Mouse (Mus musculus) stomach, adult 2 months (tissue): ENCODE data around the gene Iqca. TPM values are rescaled to one million over a fixed set of nuclear protein-coding genes. Genes with fewer than 3 reads are reported as not detected.

Experiments used
- polyA plus RNA-seq: library from polyadenylated mRNA; depleted of rRNA; stranded (reverse); fragments of >200 nt; gene quantifications from 2 replicates; pipeline ENCODE4 v1.2.3, GENCODE M21; 2012; rRNA removed

Gene Iqca
- polyA plus RNA-seq, result not detected in 2 replicates

GRCm38 (mm10) chr1:90153099-90153744 lies at the start of gene Iqca:
Gene Iqca (minus strand): TSS chr1:90153401.

DNA sequence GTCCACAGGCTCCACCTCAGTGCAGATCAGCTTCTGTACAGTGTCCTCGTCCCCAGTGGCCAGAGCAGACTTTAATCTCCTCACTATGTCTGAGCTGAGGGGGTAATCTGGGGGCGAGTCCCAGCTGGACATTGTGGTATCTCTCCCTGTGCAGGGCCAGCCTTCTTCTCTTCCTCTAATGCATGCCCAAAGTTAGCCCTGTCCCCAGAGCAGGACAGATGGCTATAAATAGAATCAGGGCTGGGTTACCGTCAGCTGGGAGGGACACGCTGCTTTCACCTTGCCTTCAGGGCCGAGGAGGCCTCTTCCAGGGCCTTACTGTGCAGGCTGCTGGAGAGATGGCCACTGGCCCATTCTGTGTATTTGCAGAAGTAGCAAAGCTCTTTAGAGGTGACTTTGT lies 138.8 kb downstream of the Iqca start, which contains the start of gene Asb18:
Gene Asb18 (minus strand): TSS at position 221 of the 400 bp plus-strand sequence.

Other genes with a start within 250 kb of the Iqca start
- gene Gbx2, start 222.2 kb downstream of the Iqca start, polyA plus RNA-seq, result 0.11 TPM in 1 of 2 replicates, not detected in the other
- gene Asb18, start 138.7 kb downstream of the Iqca start, polyA plus RNA-seq, result 0.35 and 0.56 TPM in 2 replicates
- 28.5 and 33.0 TPM in 2 replicates for gene Ackr3, start 50.6 kb upstream of the Iqca start, polyA plus RNA-seq